Mouse (Mus musculus) layer of hippocampus, postnatal 36 days (tissue): ENCODE data around the gene Tmod3. TPM values are rescaled to one million over a fixed set of nuclear protein-coding genes. Genes with fewer than 3 reads are reported as not detected.

Source experiments
- DNase-seq, 2 experiments: peaks; one replicate each; pipeline ENCODE4 v3.0.0; 2022
- total RNA-seq, 2 experiments: library from RNA; stranded (reverse); gene quantifications; 2 replicates each; pipeline ENCODE4 v1.2.3; 2021

Tmod3 gene
- 10 to 100 TPM; 46.4 to 47.3 TPM for total RNA-seq

DNA sequence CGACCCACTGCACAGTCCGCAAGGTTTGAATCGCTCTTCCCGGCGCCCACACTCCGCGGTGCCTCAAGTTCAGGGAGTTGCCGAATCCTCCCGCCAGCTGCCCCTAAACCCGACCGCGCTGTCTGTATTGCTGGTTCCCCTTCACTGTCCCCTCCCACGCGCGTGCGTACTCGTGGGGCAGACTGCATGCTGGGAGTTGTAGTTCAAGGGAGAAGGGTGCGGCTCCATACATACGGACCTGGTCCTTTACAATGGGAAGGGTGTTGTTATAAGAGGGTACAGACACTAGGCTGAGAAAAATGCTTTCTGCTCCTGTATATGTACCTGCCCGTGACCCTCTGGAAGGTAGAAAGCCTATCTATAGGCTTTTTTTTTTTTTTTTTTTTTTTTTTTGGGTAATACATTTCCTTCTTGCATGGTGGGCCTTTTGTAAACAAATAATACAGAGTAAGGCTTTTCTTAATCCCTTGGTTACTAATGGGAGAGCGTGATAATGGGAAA, at the start of gene Tmod3:
Gene Tmod3, minus strand, starts transcription at position 146 of the 501 bp plus-strand sequence.
- peak; percentile 93 for DNase-seq

DNA sequence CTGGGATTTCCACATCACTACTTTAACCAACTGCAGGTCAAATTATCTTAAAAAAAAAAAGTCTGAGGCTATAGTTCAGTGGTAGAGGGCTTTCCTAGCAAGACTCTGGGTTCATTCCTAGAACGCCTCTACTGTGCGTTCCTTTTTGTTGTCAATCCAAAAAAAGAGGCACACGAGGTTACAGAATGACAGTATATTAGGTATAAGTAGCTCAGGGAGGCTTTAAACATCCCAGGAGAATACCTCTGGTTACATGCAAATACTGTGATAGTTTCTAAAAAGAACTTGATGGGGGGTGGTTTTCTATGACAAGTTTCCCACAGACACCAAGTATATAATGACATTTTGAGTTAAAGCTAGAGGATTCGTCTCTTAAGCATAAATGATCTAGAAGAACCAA, 48.0 kb upstream of the Tmod3 start:
- no peak for DNase-seq

DNA sequence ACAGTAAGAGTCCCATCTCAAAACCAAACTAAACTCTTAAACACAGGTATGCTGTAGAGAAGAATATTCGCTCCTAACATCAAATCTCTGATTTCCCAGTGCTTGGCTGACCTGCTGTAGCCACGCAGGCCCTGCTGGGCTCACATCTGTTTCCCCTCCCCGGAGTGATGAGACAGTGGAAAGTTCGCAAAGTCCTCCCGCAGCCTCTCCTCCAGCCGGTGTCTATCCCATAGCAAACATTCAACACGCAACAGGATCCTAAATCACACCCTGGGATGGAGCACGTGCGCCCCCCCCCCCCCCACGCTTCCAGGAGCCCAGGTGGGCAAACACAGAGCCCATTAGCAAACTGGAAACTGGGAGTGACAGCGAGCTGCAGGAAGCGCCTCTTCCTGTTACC, 42.1 kb upstream of the Tmod3 start:
- no peak for DNase-seq

DNA sequence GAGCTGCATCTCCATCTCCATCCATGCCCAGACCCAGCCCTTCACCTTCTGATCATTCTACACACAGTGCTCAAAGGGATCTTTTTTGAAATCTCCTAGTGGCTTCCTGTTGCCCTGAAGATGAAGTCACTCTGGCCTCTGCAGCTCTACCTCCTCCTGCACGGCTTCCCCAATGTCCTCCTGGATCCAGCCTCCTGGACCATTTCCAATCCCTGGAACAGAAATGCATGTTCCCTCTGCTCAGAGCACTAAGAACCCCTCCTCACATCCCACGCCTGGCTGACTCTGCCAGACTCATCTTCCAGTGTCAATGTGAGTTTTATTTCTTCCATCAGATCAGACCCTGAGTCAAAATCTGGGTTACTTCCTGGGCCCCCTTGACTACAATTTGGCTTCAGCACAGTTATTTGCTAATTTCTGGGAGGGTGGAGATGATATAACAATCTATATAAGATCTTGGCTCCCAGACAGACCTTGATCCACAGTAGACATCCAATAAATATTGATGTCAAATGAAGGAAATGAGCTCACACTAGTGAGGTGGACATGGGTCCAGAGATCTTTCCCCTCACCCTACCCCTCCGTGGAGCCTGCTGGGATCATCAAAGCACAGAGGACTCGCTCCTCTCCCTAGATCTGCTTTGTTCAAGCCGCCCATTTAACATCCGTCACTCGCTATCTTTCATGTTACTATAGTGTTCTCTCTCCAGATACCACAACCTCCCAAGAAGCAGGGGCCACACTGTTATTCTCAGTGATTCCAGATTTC, 40.9 kb upstream of the Tmod3 start:
- peak in 1 of 2 experiments; percentile 64 for DNase-seq

DNA sequence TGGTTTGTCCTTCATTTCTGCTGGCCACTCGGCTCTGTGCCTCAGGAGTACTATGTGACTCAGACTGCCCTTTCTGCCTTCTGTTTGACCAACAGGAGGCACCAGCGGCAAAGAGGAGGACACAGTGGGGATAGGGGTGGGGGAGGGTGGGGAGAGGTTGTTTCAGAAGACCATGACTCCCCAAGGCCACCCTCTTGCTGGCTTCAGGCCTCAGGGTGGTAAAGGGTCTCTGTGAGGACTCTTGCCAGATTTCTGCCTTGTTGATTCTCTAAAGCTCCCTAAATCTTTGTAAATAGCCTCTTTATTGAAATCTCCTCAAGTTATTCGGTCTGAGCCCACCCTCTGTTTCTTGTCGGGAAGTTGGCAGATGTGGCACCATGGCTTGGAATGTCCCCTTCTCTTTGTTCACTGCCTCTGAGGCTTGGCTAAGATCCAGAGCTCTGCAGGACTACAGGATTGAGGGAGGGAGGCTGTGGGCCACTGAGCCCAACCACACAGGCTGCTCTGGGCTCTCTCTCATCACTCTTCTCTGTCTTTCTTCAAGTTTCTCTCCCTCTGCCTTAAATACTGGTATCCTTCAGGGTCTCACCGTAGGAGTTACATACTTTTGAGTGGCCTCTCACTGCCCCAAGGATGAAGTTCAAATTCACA, 39.9 kb upstream of the Tmod3 start:
- DNase-seq = peak in 1 of 2 experiments; percentile 61

DNA sequence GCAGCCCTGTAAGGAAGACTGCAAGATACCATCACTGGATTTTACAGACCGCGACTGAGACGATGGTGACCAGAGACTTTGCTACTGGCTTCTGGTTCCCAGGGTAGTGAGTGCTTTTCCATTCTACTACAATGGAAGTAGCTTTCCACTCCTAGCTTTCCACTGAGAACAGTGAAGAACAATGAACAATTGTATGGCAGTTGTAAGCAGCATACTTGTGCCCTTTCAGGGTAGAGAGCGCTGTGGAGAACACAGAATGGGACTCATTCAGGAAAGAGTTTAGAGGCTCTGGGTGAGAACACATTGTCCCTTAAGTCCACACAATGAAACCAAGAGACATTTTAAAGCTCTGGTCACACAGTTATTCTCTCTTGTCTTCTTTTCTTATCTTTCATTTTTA, 38.1 kb upstream of the Tmod3 start:
- no peak for DNase-seq

DNA sequence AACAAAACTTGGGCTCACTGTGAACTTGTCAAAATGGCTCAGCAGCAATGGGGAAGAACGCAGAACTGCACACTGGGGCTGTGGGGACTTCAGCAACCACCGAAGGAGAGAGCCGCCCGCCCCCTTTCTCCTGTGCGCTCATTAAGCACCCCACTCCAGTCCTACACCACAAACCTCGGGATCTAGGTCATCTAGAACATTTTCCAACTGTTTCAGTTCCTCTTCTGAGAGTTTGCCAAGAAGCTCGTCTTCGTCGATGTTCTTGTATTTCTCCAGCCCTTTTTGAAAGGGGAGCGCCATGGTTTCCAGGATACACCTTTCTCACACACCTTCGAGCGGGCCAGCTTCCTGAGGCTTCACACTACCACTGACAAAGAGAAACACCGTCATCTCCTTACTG, 37.6 kb upstream of the Tmod3 start:
- DNase-seq = no peak

DNA sequence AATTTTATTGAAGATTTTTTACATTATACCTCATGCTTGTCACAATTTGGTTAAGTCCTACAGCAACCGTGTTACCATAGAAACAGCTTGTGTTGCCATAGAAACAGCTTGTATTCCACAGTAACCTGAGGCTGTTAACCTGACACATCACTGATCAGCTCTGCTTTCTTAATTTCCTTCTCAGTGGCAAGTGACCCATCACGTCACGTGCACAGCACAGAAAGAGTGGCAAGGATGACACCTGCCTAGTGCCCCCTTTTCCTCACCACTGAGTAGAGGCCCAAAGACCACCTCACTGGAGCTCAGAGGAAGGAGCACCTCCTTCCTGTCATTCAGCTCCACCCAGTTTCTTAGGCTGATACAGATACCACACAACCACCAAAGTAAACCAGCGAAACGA, 34.0 kb upstream of the Tmod3 start:
- no peak for DNase-seq

DNA sequence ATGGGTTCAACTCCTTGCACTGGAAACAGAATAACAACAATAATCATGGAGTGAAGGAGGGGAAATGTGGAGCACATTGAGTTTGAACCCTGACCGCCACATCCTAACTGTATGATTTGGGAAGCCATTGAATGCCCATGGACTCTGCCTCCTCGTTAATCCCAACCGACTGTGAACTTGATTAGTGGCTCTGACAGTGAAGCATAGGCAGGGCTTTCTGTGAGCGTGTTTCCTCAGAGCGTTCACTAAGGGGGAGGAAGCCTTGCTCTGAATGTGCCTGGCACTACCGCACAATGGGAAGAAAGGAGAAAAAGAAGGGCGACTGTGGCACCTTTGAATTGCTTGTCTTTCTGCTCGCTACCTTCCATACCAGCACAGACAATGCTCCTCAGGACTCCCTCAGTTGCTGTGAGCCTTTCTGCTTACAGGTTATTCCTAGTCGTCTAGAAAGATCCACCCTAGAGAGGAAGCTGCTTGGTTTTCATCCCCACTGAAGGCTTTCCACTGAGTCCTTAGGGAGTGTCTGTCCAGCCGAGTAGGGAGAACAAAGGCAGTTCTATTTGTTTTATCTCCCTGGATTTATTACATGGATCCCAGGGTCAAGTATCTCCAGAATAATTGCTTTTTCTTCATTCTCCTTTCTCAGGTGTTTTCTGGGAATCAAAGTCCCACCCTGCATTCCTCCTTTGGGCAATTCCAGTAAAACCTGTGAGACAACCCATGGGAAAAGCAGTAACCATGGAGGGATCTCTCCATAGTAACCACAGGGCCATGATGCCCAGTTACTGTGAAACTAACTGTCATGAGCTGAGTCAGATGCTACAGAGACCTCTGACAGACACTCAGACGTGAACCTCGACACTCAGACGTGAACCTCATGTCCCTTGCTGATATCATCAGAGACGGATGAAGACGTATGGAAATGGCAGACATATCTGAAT, 30.7 kb upstream of the Tmod3 start:
- no peak for DNase-seq

DNA sequence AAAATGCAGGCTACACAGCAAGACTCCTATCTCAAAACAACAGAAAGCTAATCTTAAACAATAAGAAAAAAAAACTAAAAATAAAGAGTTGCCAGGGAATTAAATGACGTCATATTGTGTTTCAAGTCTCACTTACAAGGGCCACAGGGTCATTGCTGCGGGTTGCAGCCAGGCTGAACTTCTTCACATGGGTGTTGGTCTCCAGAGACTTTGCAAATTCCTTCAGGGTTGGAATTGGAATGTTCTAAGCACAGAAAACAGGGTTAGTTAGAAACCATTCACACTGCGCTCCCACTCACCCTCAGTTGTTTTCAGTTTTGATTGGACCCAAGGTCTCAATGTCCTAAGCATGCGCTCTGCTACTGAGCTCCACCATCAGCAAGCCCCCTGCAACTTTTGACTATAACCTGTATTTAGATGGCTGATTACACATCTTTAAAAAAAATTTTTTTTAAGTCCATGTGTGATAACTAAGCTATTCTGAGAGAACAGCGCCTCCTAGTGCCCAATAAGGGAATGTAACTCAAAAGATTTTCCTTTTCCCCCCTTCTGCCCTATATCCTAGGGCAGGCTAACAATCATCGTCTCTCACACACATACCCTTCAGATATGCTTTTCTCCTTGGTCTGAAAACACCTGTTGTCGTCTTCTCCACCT, 22.4 kb upstream of the Tmod3 start:
- no peak for DNase-seq

DNA sequence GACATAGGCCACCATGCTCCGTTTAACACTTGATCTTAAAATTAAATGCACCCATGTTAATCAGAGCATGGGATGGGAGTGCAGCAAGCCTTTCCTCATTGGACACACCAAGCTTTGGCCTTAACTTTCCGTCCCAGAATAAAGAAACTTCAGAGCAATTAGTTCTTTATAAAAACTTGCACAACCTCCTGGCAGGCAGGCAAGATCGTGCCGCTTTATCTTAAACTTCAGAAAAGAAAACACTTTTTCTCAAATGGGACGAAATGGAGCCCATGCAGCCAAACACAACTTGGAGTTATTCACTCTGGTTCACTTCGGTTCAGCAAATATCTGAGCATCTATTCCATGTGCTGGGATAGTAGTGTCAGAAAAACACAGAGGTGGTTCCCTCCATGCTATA, 19.9 kb upstream of the Tmod3 start:
- DNase-seq = no peak

DNA sequence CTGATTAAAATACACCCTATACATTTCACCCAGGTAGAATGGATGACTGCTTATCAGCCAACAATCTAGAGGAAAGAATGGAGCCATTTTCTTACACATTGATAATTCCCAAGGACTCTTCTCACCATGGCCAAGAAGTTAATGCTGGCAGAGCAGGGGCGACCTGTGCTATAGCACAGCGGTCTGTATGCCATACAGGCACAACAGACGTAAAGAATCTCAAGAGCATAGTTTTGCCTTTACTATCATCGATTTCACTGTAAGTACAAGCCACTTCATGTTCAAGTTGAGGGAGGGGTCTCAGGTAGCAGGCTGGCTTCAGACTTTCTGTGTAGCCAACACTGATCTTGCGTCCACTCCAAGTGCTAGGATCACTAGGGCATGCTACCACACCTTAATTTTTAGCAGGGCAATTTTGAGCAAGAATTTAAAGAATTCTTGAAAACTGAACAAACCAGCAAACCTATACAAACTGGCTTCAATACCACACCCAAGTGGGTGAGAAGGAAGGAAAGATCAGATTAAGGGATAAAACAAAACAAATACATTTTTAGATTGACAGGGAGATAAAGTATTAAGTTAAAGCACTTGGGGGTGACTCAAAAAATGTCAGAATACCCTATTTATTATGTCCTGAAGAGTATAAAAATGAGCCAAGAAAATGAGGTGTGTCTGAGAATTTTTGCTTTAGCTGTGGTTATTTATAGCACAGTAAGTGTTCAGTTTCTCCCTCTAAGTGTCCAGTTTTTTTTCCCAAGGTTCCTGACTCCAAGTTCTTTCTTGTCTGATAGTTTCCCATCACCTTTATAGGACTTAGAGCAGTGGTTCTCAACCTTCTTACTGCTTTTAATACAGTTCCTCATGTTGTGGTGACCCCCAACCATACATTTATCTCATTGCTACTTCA, 11.8 kb upstream of the Tmod3 start:
- DNase-seq = no peak

DNA sequence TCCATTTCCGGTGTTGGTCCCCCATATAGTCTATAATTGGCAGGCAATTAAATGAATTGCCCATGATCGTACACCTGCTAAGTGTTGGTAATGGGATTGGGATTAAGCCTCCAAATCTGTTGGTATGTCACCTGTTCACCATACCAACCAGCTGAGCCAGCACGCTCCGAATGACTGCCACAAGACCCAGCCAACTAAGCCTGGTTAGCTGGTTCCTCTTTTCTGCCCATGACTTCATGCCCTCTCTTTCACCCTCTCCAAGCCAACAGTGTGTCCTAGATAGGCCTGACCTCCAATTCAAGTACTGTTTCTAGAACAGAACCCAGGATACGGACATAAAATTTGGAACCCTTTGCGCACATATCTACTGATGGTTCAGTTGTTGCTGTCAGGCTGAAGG, 8.9 kb upstream of the Tmod3 start:
- no peak for DNase-seq

DNA sequence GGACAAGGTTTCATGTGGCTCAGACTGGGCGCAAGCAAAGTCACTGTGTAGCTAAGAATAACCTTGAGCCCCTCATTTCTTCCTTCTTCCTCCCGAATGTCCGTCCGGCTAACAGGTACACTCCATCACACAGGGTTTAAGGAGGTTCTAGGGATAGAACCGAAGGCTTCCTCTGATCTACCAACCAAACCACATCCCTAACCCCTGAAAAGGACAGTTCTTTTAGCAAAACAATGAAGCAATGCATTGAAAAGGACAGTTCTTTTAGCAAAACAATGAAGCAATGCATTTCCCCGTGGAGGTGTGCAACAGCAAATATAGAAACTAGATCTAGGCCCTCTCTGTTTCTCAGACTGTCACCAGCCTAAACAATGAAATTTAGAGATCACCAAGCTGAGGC, 5.4 kb upstream of the Tmod3 start:
- no peak for DNase-seq

DNA sequence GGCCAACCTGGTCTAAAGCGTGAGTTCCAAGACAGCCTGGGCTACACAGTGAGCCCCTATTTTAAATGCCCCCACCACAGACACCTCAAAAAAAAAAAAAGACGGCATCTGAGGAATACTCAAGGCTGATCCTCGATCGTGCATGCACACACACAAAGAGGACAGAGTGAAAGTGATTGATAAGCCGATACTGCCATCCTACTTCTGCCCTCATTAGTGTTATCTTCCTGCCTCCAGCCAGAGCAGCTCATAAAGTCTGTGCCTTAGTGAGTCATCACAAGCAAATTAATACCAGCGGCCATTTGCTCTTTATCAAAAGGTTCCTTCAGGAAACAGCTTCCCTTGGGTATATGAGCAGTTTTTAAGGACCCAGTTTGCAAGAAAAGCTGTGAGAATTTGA, 4.2 kb upstream of the Tmod3 start:
- DNase-seq = no peak

DNA sequence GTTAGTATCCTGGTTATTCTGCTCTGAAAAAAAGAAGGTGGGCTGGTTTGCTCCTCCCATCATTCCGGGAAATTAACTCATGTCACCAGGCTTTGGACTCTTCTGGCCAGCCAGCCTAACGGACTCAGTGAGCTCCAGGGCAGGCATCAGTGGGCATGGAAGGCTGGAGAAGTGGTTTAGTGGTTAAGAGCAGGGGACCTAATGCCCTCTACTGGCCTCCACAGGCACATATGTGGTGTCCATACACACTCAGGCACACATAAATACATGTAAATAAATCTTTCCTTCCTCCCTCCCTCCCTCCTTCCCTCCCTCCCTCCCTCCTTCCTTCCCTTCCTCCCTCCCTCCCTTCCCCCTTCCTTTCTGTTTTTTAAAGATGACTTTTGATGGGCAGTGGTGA, 3.7 kb upstream of the Tmod3 start:
- no peak for DNase-seq

DNA sequence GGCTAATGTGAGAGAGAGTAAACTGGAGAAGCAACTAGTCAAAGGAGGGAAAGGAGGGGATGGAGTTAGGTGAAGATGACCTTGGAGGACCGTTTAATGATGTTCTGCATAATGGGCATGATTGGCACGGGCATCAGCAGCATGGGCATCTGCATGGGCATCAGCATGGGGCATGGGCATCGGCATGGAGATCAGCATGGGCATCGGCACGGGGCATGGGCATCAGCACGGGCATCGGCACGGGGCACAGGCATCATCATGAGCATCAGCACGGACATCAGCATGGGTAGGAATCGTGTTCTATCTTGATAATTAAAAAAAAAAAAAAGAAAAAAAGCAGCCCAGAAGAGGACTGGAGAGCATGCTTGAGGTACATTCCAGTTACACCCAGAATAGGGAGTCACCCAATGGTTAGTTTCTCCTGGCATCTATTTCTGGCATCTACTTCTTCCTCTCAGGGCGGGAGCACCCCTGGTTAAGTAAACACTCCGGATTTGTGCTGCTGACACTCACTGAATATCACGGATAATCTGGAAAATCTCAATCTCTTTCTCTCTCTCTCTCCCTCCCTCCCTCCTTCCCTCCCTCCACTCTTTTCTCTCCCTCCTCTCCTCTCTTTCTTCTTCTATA, 1.7 kb upstream of the Tmod3 start:
- DNase-seq = no peak

DNA sequence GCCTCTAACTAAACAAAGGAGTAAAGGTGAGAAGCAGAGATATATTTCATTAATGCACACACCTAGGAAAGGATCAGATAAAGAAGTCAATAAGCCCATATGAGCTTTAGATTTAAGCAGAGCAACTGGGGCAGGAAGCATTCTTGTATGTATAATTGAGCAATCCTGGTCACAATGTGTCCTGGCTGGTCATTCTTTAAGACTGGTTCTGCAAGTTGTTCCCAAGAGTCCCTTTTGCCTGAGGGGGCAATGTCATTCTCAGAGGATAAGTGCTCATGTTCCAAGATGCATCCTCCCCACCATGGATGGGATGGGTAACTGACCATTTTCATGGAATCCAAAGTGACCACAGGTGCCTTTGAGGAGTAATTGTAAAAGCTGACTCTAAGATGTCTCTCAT, 896 bp upstream of the Tmod3 start:
- DNase-seq = no peak

DNA sequence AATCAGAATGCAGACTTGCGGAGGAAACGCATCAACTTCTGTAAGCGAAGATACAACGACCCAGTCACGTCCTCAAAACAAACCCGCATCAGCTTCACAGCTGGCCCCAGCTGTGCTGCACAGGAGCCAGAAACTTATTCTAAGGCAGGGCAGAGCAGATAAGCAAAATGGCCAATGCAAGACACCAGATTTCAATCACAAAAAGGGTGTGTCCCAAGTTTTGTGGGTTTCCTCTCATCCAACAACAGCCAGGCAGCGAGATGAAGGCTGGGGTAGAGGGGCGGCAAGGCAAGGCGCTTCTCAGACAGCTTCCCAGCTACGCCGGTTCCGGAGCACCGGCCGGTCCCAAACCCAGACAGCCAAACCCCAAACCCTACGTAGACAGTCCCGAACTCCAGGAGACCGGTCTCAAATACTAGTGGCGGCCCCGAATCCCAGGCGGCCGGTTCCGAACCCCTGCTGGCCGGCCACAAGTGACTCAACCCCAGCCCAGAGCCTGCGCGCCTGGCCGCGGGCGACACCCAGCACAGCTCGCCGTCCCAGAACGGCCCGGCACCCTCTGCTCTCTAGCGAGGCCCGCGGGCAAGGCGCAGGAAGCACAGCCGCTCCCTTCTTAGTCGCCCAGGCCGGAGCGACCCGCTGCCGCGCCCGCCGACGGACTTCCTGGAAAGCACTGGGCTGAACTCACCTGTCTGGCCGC, 495 bp downstream of the Tmod3 start:
- DNase-seq = peak in 1 of 2 experiments; percentile 19

DNA sequence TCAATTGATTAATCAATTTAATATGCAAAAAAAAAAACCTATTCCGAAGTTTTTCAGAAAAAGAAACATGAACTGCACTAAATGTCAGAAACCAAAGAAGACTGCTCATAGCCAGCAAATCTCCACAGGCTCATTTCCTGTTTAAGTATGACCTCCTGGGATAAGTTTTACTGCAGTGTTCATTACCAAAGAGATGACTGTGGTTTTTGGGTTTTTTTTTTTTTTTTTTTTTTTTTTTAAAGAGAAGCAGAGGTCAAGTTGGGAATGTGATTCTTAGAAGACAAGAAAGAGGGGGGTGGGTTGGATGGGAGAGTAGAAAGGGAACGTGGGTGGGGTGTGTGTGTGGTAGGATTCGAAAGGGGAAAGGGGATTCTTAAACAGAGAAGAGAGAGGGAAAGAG, 1.1 kb downstream of the Tmod3 start:
- DNase-seq = no peak
